Mouse (Mus musculus) naive thymus-derived CD4-positive, alpha-beta T cell, adult 2 months (primary cell): ENCODE data around the gene Dapk2.

Experiments
- DNase-seq: peaks from one replicate; pipeline ENCODE4 v3.0.0-alpha.2; 2011; ENCODE audit warnings: low read depth

The Dapk2 gene

DNA sequence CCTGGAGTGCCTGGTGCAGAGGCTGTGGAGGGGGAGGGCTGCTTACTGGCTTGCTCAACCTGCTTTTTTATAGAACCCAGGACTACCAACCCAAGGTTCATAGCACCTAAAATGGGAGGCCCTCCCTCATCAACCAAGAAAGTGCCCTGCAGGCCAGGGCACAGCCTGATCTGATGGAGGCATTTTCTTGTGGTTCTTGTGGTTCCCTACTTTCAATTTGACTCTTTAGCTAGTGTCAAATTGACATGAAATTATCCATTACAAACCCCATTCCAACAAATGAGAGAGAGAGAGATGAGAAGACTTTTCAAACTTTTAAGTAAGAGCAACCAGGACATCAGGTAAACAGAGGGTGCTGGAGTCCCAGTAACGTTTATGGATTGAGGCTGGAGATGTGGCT, 15.8 kb upstream of the Dapk2 start:
- DNase-seq, result no peak

GRCm38 (mm10) chr9:66144248-66144647, 13.8 kb upstream of the Dapk2 start:
- DNase-seq, result peak; percentile 83

GRCm38 (mm10) chr9:66146141-66146540, 11.9 kb upstream of the Dapk2 start:
- no peak for DNase-seq

GRCm38 (mm10) chr9:66152011-66152410, 6.0 kb upstream of the Dapk2 start:
- DNase-seq, result no peak

GRCm38 (mm10) chr9:66153594-66153993, 4.4 kb upstream of the Dapk2 start:
- no peak for DNase-seq

GRCm38 (mm10) chr9:66154013-66154412, 4.0 kb upstream of the Dapk2 start:
- DNase-seq, result no peak

- DNase-seq, result no peak
Observed at GRCm38 (mm10) chr9:66155534-66155933, 2.5 kb upstream of the Dapk2 start.

DNA sequence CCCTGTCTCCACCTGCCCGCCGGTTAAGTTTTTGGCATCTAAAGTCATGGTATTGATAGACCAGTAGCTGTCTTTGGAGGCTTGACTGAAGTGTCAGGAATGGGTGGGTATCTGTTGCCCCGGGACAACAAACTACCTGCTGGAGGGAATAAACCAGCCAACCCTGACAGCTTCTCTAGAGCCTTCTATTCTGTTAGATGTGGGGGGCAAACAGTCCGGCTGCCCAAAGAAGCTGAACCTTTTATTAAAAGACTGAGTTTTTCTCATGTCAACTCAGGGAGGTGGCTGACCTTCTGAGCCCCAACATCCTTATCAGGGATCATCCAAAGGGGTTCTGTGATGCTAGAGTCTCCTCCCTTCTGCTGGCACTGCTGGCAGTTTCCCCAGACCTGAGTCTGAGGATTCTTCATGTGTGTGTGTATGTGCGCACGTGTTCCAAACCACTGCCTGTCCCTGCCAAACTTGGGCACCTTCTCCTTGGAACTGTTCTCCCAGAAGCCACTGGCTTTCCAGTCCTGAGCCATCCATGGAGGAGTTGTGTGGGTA, 935 bp downstream of the Dapk2 start:
- DNase-seq, result no peak

DNA sequence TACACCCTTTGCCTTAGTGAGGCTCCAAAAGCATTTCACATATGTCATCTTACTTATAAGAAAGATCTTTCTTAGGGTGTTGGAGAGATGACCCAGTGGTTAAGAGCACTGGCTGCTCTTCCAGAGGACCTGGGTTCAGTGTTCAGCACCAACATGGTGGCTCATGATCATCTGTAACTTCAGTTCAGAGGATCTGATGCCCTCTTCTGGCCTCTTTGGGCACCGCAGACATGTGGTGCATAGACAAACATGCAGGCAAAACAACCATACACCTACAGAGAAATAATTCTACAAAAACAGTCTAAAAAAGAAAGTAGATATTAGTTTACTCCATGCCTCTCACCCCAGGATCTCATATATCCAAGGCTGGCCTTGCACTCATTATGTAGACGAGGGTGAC, 2.1 kb downstream of the Dapk2 start:
- DNase-seq, result no peak

- DNase-seq, result no peak
Observed at GRCm38 (mm10) chr9:66162995-66163394, 5.0 kb downstream of the Dapk2 start.

GRCm38 (mm10) chr9:66167222-66167621, 9.2 kb downstream of the Dapk2 start:
- no peak for DNase-seq

DNA sequence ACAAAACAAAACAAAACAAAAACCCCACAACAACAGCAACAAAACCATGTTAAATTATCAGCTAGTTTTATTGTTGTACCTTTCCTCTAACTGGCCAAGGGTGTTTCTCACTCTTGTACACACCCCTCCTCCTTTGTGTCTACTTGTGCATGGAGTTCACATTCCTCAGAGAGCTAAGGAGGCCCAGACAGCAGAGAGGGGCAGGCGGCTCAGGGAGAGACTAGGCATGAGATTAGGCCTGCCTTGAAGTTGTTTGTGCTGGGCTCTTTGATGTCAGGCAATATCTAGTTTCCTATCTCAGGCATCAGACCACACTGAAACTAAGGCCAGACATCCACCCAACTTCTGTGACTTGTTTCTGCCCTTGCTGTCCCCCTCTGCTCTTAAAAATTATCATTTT, 10.2 kb downstream of the Dapk2 start:
- DNase-seq, result no peak

DNA sequence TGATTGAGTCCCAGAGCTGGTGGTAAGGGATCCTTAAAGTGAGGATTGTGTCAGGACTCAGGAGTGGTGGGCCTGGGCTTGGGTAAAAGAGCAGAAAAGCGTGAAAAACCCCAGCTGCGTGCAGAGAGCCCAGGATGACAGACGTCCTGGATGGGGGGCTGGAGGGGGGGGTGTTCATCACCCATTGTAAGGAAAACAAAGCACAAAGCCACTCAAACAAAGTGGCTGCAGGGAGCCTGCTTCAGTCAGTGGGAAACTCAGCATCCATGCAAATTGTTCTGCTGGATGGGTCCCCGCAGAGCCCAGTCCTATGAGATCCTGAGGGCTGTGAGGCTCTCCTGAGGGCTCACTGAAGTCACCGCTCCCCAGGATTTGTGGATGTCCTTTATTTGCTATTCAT, 12.5 kb downstream of the Dapk2 start:
- no peak for DNase-seq

DNA sequence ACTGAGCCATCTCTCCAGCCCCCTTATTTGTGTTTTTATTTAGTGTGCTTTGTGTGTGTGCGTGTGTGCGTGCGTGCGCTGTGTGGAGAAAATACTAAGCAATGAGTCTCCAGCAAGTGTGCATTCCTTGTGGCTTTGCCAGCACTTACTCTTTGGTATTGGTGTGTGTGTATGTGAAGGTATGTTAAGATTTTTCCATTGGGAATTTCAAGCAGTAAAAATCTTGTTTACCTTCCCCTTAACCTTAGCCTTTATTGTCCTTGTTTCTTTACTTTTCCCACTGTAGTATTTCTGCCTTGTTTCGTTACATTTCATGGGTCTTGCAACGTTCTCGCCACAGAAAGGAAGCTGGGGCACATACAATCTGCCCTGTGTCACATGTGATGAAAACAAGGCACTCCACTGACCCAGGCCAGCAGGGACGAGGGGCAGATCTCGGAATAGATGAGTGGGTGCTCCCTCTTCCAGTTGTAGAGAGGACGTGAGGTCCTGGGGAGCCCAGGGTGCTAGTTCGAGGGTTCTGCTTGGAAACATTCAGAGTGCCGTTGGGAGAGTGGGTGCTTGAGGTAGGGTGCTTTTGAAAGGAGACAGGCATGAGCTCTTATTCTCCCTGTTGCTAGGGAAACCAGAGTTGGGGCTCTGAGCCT, 13.4 kb downstream of the Dapk2 start:
- DNase-seq, result no peak

DNA sequence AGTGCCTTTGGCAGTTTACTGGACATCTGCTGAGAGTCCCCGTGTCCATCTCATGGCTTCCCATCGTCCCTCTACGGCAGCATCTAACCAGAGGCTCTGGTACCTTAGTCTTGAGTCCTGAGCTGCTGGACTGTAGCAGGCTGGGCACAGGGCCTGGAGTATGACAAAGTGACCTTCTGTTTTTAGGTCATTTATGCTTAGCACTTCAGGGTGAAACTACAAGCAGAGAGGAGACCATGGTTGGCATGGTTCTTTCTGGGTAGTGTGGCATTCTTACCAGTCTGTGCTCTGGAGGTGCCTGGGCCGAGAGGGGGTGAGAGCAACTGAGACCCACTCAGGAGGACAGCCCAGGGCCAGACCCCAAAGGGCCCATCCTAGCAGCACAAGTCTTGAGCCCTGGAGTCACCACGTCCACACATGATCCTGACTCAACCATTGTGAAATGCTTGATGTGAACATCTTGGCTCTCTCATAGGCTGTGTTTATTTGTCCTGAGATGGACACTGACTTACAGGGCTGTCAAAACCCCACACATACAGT, 15.4 kb downstream of the Dapk2 start:
- no peak for DNase-seq

DNA sequence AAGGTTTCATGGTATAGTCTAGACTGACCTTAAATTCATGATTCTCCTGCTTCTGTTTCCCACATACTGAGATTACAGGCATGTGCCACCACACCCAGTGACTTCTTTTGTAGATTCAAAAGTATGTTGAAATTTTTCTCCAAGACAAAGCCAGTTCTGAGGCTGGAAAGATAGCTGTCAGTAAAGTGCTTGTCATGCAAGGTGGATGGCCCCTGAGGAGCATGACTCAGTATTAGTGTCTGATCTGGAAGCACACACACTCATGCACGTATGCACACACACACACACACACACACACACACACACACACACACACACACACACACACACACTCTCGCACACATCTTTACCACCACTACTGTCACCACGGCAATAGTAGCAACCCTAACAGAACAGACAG, 17.0 kb downstream of the Dapk2 start:
- DNase-seq, result no peak

DNA sequence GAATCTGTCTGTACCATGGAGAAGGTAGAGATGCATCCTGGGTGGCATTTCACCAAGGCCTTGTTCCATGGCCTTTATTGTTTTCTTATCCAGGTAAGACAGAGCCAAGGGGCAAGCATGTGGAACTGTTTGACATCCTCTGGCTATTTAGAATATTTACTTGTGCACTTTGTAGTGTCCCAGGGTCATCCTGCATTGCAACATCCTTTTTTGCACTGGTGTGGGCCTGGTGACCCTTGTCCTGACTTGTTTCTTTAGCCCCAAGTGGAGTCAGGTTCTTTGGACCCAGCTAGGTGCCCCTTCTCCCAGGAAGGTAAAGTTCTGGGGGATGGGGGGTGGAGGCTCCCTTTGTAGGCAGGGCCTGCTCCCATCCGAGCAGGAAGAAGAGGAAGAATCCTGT, 20.0 kb downstream of the Dapk2 start:
- no peak for DNase-seq

DNA sequence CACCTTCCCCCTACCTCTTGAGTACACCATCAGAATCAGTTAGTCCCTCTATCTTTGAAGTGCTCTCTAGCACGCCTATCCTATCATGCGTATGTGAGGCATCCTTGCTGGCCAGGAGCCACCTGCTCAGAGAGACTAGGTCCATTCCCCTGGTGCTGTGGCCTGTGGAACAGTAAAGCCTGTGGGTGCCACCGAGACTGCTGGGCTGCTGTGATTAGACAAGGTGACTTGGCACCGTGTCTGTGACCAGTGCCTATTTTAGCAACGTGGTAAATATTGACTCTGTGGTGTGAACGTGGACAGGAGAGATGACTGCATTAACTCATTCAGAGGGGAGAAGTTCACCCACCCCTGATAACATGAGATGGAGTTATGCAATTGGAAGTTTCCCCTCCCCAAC, 21.8 kb downstream of the Dapk2 start:
- no peak for DNase-seq

DNA sequence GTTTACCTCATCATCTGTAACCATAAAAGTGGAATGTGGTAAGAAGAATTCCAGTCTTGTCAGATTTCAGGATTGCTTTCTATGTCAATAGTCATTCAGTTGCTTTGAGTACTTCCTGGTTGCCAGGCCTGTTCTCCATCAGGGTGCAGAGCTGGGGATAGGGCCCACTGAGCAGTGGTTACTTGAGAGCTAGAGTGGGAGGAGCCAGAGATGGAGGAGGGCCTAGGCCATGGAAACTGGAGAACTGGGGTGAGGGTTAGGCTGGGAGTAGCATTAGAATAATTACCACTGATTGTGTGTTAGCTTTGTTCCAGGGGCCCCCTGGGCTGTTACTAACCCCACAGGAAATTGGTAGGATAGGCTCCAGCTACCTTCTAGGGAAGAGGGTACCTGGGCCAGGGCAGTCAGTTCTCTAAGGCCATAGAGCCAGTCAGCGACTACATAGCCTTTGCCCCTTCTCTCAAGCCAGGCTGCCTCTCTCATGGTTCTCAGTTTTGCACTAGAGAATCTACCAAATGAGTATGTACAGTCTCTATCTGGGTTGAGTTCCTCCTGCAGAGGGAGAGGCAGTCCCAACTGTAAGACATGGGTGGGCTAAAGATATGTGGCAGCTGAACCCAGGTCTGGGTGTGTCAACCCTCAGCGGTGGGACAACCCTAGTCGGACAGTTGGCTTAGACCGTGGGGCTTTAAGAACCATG, 23.3 kb downstream of the Dapk2 start:
- no peak for DNase-seq

- no peak for DNase-seq
Observed at GRCm38 (mm10) chr9:66181826-66182678, 24.0 kb downstream of the Dapk2 start.

DNA sequence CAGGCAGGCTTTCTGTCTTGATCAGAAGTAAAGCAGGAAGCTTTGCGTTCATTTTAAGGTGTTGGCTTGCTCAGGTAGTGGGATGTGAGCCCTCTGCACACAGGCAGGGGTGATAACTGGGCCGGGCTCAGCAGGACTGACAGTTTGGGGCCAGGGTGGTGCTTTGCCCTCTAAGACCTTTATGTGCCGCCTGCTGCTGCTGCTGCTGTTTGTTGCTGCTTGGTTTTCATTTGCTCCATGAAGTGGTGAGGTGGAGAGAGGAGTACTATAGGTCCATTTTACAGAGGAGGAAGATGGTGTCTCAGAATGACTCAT, 24.6 kb downstream of the Dapk2 start:
- DNase-seq, result no peak

GRCm38 (mm10) chr9:66183023-66183422, 25.0 kb downstream of the Dapk2 start:
- DNase-seq, result no peak

- no peak for DNase-seq
Observed at GRCm38 (mm10) chr9:66184572-66184971, 26.5 kb downstream of the Dapk2 start.
